Mouse (Mus musculus): ENCODE data around the gene Gga2.
A peak's percentile ranks its signal among the peaks of the same experiment; 100 is the strongest.

Gga2 gene

DNA sequence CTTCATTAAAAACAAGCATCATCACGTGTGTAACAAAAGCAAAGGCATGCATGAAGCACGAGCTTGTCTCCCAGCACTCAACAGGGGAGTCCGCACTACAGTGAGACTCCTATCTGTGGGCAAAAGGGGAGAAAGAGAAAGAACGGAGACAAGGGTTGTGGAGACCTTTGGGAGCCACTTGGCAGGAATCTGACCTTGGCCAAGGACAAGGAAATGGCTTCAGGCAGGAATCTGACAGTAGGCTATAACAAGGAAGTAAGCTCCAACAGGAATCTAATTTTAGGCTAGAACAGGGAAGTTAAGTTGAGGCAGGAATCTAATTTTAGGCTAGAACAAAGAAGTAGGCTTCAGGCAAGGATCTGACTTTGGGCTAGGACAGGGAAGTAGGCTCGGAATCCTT lies 25.1 kb downstream of the Gga2 start:
- DNase-seq = no peak

DNA sequence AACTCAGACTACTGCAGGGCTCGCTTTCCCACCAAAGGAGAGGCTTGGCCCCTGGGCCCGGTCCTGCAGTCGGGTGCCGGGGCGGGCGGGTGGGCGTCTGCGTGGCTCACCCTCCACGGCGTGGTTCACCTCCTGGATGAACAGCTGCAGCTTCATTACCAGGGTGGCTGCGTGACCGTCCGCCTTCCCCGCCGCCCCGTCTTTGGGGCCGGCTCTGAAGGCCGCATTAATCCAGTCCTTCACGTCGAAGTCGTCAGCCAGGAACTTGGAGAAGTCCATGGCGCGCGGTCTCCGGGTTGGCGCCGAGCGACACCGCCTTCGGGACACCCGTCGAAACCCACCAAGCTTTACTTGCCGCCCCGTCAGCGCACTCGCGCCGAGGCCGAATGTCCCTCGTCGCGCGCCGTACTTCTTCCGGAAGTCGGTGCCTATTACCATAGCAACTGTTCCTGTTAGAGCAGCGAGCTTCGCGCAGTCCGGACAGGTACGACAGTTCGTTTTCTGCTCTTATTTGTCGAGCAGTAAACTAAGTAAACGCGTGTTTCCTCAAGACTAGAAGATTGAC lies 39.6 kb downstream of the Gga2 start, which contains the start of gene Cog7:
TSS of gene Cog7 (minus strand) at position 405 of the 565 bp plus-strand sequence.
- DNase-seq = peak; percentile 94

DNA sequence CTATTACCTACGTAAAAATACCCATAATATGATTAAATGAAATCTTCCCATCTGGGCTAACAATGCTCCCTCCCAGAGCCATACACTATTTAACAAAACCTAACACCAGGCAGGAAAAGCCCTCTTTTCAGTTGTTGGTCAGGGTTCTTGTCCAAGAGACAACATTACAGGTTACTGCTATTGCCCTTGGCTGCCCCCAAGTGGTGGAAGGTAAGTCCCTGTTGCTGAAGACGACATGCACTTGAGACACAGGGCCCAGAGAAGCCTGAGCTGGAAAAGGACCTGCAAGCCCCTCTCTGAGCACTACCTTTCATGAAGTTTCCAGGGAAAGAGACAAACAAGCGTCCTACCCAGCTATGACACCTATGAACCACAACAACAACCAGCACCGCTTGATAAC lies 46.0 kb downstream of the Gga2 start:
- peak; percentile 79 for DNase-seq

DNA sequence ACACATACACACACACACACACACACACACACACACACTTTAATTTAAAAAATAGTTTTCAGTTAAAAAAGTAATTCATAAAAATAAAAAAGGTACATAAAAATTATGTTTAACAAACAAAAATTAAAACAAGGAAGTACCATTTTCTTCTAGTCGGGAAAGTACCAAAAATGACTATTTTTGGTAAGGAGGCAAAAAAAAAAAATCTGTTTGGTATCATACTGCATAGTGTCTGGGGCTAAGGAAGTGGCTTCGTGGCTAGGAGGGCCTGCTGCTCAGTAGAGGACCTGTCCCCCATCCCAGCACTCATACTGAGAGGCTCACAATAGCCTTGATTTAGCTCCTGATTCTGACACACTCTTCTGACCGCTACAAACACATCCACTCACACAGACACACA lies 49.3 kb downstream of the Gga2 start:
- DNase-seq = no peak

DNA sequence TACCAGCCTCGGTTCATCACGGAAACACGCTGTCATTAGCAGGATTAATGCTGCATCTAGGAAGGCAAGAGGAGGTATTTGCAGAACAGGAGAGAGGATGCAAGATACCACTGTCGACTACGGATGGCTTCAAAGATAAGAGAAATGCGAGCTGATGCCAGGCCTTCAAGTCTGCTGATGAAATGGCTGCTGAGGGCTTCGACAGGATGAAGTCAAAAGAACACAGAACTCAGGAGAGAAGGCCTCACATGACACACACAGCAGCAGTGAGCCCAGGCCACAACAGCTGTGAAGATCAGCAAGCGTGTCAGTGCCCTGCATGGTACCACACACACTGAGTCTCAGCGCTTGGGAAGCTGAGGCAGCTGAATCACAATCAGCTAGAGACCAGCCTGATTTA lies 50.8 kb downstream of the Gga2 start:
- no peak for DNase-seq

DNA sequence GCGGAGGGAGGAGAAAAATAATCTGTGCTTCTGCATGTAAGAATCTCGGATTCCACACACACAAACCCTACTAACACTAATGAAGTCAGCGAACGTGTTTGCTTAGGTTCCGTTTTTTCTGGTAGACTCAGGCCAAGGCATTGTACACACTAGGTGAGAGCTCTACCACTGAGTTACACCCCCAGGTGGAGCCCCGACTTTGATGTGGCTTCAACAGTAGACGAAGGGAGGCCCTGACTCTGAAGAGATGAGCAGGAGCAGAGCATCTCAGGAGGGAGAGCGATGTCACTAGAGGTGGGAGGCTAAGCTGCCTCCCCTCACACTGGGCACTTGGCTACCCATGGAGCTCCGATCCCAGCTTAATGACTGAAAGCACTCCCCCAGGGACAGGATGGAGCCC lies 52.2 kb downstream of the Gga2 start:
- DNase-seq = no peak

DNA sequence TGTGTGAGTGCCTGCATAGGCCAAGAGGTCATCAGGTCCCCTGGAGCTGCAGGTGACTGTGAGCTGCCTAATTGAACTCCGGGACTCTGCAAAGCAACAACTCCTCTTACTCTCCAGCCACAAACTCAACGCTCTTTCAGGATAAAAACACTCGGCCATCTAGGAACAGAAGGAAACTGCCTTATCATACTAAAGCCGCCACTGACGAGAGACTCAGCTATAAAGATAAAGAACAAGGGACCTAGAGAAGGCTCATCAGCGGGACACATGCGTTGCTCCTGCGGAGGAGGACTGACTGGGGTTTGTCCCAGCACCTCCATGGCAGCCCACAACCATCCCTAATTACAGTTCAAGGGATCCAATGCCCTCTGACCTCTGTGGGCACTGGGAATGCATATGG lies 52.8 kb downstream of the Gga2 start:
- no peak for DNase-seq

DNA sequence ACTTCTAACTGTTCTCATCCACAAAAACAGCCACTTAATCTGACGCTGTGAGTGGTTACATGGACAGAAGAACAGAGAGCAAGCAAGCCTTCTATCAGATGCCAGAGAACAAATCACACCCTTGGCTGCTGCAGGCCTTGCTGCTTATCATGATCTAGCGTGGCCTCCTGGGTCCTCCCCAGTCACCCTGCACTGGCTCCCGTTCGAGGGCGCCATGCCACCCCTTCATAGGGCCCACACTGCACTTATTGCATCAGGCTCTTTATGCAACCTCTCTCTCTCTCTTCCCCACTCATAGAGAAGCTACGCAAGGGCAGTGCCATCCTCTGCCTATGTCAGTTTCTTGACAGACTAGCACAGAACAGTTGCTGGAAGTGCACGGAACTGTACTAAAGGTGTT lies 54.9 kb downstream of the Gga2 start:
- no peak for DNase-seq

DNA sequence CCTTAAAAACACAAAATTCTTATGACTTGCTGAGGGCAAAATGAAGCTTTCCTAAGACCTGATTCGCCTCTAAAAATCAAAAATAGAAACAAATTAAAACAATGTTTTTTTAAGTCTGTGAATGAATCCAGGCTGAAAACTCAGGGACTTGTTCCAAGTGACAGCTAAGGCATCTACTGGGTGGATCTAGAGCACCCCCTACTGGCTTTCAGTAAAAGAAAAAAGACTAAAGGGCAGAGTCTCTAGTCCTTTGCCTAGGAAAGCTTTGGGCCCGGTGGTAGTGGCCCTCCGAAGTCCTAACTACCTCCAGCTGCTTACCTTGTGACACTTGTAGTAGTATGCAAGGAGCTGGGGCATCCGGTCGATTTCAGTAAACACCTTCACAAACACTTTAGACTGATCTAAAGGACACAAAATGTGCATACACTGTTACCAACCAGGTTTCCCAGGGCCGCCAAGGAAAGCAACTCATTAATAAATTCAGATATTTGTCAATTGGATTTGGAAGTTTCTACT lies 57.1 kb downstream of the Gga2 start:
- DNase-seq = peak; percentile 78

DNA sequence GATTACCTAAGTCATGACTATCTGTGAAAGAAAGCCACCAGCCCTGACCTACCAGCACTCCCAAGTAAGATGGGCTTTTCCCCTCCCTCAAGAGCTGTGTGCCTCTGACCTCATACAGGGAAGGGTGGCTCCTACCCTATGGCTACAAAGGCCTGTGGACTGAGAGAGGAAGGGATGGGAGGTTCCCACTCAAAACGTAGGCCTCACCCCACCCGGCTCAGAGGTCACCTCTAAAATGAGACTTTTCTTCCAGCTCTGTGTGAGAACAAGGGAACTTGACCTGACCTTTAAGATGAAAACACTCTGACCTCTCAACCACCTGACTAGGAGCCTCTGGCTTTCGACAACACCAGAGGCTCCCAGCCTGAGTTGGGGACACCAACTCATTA lies 58.5 kb downstream of the Gga2 start:
- no peak for DNase-seq

DNA sequence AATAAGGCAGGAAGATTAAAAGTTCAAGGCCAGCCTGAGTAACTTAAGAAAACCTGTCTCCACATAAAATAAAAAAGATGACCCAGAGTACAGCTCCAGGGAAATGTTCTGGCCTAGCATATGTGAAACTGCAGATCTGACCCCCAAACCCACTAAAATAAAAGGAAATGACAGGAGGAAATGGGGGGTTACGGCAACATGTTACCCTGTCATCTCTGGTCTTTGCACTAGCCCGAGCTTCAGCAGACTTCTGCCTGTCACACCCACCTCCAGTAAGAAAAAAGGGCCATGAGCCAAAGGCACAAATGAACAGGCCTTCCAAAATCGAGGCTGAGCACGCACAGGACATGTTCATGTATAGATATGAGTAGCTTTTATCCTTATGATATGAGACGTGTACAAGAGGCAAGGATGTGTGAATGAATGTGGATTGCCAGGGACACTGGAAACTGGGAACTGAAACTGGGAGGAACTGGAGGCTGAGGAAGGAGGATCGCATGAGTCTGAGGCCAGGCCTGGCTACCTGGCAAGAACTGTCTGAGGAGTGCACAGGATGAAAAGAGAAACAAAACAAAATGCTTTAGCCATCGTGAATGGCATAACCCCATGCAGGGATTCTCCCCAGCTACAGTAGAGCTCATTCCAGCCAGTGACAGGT lies 59.0 kb downstream of the Gga2 start:
- no peak for DNase-seq

DNA sequence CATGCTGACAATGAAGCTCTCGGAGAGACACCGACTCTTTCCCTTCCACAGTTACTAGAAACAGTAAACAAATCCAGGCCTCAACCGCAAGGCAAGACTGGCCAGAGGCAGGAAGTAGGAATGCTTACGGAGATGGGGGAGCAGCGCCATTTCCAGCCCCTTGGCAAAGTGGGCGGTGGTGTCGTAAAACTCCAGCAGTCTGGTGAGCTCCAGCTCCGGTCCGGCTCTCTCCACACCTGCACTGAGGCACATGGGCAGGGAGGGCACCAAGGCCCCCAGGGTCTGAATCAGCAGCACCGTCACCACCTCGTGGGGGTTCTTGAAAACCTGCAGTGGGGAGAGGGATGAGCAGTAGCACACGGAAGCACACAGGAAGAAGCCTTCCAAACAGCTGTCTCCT lies 65.2 kb downstream of the Gga2 start:
- no peak for DNase-seq

DNA sequence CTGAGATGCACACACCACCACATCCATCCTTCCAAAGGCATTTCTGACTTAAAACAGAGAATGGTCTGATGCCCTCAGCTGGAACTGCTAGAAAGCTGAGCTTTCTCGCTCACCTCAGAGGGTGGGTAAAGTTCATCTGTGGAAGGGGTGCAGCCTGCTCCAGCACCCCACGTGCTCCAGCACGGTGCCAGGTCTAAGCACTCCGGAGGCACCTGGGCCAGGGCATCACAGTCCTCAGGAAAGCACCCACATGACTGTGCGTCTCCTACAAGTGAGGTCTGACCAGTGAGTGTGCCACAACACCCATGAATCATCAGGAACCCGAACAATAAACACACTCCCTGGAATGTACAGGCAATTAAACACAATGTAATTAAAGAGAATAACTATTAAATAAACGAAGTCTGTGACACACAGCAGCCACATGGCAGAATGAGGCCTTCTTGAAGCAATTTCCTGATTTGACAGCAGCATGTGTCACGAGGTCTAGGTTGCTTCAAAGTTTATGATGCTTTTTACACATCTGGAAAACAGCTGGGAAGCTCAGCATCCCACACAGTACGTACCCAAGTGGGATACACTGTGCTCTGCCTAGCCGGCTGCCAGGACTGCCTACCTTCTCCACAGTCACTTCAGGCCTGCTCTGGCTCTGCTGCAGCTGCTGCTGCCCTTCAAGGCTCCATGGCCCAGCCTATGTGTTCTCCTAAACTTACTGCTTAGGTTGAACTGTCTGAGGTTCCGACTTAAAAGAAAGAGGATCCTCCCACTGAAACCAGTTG lies 65.9 kb downstream of the Gga2 start:
- no peak for DNase-seq

DNA sequence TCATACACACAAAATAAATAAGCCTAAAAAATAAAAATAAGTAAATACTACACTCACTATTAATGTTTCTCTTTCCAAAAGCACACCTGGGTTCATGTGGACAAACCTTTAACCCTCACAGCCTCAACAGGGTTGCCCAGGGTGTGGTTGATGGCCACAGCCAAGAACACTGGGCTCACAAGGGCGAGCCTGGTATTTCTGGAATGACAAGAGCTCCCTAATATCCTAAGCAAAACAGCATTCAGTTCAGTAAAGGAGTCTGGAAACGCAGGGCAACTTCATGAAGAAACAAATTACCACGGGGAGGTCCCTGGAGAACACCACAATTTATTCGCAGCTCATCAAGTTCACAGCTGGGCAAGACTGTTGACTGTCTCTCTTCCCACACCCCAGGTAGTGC lies 73.5 kb downstream of the Gga2 start:
- peak; percentile 80 for DNase-seq

DNA sequence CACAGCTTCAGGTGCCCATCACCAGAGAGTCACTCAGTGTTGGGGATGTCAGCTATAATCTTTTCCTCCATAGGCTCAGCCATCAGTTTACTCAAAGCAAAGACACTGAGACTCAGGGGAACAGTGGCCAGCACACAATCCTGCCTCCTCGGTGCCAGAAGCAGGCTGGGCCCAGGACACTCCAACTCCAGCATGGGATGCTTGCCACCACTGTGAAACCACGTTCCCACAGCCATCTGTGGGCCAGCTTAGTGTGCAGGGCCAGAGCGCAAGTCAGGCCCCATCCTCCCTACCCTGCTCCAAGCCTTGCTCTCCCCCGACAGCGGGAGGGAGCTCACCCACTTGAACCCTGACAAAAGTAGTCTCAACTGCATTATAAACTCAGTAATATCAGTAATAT lies 74.8 kb downstream of the Gga2 start:
- DNase-seq = no peak

DNA sequence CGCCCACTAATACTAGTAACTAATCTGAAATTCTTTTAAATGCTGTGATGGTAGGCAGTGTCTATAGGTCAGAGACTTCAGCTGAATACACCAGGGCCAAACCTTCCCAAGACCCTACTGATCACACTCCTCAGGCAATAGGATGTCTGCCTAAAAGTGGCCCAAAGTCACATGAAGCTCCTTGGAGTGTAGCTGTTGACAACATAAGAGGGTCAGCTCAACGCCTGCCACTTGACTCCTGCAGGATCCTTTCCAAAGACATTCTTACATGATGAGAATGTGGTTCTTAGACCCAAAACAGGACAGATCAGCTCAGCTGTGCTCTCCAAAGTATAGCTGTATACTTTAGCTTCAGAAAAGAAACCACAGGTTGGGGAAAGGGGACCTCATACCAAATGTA lies 78.7 kb downstream of the Gga2 start:
- DNase-seq = peak; percentile 72

DNA sequence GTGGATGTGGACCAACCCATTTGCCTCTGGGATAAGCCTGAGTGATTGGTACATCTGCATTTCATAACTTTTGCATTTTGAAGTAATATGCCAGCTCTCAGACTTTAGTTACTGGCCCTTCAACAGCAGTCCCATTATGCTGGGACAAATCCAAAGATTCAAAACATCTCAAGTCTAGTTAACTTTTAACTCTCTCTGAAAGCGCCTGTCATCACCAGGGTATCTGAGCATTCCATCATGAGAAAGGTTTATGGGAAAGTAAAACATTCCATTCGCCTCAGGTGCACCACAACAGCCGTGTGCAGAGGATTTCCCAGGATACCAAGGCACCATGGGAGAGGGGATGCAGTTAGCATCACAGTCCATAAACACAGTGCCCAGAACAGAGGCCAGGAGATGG lies 79.4 kb downstream of the Gga2 start:
- DNase-seq = no peak

DNA sequence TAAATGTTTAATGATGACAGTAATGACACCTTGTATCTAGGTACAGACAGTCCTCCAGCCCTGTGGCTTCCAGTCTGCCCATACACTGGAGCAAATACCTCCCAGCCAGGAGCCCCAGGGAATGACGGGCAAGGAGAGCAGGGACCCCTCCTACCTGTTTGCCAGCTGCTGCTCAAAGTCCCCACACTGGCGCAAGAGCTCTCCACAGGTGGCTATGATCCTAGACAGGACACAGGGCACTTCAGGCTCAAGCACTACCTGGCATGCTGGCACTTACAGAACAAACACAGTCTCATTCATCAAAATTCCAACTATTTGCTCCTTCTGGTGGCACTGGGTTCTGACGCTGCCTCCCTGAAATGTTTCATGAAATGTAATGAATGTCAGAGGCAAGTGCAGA lies 80.0 kb downstream of the Gga2 start:
- DNase-seq = peak; percentile 86

DNA sequence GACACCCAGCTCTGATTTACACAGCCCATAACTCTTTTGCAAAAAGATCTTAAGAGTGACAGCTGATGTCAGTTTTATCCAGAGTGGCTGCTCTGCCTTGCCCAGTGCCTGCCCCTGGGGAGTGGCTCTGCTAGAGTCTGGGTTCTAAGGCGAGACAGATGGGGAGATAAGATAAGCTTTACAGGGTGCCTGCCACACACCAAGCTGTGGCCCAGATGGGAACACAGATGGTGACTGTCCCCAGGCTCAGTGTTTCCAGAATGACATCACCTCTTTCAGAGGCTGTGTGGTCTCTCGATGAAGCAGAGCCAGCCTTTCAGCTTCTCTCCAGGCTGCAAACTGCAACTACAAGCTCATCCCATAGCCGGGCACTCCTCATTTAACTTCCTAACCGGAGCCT lies 81.3 kb downstream of the Gga2 start:
- DNase-seq = no peak

DNA sequence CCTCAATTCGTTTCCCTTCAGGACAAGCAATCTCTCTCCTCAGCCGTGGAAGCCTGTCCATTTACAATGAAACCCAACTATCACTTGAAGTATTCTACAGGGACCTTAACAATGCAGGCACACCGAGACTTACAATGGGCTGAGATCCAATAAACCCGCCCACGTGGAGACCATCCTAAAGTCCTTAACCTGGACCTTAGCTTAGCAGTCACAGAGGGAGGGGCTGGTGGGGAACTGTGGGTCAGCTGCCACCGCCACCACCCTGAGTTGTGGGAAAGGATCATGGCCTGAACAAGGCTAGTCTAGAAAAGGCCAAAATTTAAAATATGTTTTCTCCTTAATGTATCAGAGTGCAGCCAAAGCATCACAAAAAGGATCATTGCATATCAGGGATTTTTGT lies 81.8 kb downstream of the Gga2 start:
- no peak for DNase-seq

DNA sequence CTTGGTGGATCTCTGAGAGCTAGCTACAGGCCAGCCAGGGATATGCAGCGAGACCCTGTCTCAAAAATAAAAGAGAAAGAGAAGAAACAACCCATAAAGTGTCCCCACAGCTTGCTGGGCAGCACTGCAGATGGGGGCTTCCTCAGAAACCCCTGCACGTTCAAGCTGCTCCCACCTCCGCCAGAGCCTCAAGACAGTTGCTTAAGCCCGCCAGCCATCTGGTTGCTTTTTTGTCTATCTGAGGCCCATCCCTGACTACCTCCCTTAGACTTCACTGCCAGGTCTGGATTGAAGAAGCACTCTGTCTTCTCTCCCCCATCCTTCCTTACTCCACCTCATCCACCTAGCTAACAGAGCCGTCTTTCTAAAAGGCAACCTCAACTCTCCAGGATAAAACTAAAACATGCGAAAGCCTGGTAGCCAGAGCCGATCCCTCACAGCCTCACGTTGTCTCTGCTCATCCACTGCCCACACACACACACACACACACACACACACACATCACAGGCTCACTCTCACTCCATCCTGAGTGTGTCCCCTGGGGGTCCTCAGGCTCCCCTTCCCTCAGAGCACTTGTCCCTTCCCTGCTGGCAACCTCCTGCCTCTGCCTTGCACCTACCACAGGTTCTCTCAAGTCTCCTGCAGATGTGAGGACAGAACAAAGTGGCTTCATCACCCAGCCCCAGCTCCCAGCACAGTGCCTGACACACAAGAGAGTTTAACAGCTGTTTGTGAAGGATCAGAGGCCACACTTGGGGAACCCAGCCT lies 82.7 kb downstream of the Gga2 start:
- DNase-seq = no peak

DNA sequence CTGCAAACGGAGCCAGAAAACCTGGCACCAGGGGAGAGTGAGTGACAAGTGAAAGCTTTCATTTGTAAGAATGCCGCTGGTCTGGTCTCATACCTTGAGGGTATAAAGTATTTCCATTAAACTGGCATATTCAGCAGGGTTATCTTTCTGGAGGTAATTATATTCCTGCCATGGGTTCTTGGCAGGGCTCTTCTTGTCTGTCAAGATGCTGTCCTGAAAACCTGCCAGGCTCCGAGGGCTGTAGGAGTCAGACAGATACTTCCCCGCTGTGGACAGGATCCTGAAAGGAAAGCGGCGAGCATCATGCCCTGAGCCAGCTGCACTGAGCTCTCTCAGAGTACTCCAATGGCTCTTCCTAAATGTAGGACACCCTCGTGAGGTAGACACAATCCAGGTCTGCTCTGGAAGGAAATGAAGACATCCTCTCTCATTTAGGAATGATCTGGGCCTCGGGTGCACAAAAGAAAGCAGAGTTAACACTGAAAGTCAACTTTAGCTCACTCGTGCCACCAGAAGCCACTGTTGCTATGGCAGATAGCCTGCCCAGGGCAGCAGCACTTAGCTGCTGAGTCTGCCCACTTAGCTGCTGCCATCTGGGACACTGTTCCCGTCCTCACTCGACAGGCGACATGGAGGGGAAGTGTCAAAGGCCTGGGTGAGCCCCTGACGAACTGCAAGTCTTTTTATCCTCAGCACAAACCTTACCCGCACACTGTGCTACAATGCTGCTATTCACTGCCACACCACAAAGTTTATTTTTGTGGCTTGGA lies 84.0 kb downstream of the Gga2 start:
- DNase-seq = no peak

Data from lung, postnatal 36 days (tissue).